Mouse (Mus musculus) brain, embryonic 14.5 days (tissue): ENCODE measurements around the gene 4930452B06Rik. TPM values are rescaled to one million over a fixed set of nuclear protein-coding genes. Genes with fewer than 3 reads are reported as not detected.
A peak's percentile ranks its signal among the peaks of the same experiment; 100 is the strongest.
"Not testable (repeated sequence)": the region's sequence is repeated elsewhere in the genome, so short reads cannot be mapped to it uniquely, and the experiment has no call there.

Experiments
- DNase-seq: peaks from one replicate; pipeline ENCODE4 v3.0.0-alpha.2; 2011; ENCODE audit warnings: low read depth
- CTCF ChIP-seq: fragments of 200-500 bp; IDR thresholded peaks from 2 replicates; pipeline ENCODE4 v1.5.1; 2012; ENCODE audit warnings: inconsistent platforms, mild to moderate bottlenecking, moderate library complexity, borderline replicate concordance; ENCODE audit not compliant: insufficient read depth, insufficient read length; ENCODE audit errors: extremely low read depth
- POLR2A ChIP-seq: fragments of 200-500 bp; IDR thresholded peaks from 2 replicates; pipeline ENCODE4 v1.6.1; 2012; ENCODE audit warnings: mild to moderate bottlenecking, inconsistent platforms, borderline replicate concordance; ENCODE audit not compliant: poor library complexity, insufficient read depth, insufficient read length, severe bottlenecking; ENCODE audit errors: extremely low read depth
- polyA plus RNA-seq: library from polyadenylated mRNA; depleted of rRNA; stranded (reverse); fragments of >200 nt; gene quantifications from 2 replicates; pipeline ENCODE4 v1.2.3, GENCODE M21; 2012

4930452B06Rik gene
- polyA plus RNA-seq, 1 experiment, result 2.7 TPM

DNA sequence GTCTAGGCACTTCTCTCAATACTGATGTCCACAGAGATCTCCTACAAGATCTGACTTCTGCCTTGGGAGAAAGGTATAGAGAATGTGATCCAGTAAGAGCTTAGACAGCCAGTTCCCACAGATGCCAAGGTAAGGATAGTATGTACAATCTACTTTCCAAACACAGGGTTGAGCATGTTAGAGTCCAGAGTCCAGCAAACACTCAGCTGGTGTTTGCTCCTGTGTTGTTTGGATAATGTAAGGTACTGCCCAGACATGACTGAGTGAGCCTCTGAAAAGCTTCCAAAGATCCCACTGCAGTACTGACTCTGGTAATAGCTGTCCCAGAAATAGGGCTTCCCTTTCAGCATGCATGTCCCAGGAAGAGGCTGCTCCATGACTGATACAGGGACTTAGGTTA lies 54.0 kb downstream of the 4930452B06Rik start:
- TF ChIP-seq POLR2A (no peak), CTCF (no peak)
- DNase-seq, result no peak

DNA sequence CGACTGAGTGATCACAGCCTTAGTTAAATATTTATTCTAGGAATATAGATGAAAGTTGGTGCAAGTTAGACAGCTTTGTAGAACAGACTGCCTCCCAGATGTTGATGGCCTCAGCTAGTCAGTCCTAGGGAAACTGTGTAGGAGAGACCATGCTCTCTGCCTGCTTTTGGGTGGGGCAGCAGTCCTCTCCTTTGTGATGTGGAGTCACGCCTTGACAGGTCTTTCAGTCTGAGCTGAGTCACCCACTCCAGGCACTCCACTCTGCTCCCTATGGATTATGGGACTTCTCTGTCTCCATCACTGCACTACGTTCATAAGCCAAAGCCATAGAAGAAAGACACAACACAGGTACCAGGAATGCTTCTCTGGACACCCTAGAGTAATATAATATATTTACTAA lies 55.9 kb downstream of the 4930452B06Rik start:
- TF ChIP-seq CTCF (no peak), POLR2A (no peak)
- DNase-seq, result no peak

DNA sequence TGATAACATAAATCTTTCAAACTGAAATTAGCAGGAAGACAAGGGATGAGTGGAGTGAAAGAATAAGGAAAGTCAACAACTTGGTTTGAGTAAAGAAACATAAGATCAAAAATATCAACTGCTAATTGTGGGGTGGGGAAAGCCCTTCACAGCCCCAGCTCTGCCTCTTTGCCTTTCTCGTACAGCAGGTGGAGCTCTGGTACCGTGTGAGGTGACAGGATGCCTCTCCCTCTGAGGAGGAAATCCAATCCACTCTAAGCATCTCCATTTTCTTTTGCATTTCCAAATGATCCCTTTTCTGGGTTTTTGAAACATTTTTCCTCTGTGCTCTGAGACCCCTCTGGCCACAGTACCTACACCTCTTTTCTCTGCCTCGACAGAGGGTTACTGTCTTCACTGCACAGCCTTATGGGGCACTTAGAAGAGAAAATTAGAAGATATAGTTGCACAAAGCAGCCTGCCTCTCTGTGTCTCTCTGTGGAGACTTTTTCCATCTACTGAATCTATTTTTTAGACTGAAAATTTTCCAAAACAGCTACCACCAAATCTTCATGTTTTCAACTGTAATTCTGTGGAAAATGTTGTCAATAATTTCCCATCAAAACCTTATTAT lies 57.4 kb downstream of the 4930452B06Rik start:
- DNase-seq, result peak; percentile 85
- no peak for TF ChIP-seq POLR2A
- peak; percentile 97 for TF ChIP-seq CTCF

DNA sequence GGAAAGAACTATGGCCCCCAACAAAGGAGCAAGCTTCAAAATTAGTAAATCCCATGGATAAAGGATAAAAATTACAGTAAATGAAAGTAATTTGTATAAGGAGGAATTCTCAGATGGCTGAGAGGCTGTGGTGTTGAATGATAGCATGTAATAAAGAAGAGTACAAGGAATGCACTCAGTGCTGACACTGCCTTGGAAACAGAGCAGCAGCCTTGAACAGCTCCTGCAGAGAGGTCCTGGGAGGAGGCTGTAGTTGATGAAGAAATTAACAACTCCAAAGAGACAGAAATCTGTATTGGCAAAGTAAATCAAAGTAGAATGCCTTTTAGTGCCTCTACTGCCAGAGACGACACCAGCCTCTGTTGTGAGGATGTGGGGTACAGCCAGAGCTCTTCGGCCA lies 61.1 kb downstream of the 4930452B06Rik start:
- no peak for TF ChIP-seq CTCF
- no peak for TF ChIP-seq POLR2A
- no peak for DNase-seq

DNA sequence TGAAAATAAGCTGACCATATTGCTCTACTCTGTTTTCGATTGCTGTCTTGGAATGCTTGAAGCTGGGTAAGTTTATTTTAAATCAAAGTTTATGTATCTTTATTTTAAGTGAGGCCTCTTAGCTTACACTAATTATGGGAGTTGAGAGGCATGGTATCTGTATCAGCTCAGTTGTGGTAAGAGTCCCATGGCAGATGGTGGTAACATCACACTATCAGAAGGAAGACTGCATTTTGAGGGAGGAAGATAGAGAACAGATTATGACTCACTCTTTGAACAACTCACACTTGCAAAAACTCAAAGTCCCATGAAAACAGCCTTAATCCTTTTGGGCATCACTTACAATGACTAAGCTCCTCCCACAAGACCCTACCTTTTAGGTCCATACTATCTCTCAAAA lies 81.0 kb downstream of the 4930452B06Rik start:
- no peak for DNase-seq
- TF ChIP-seq CTCF, result no peak

DNA sequence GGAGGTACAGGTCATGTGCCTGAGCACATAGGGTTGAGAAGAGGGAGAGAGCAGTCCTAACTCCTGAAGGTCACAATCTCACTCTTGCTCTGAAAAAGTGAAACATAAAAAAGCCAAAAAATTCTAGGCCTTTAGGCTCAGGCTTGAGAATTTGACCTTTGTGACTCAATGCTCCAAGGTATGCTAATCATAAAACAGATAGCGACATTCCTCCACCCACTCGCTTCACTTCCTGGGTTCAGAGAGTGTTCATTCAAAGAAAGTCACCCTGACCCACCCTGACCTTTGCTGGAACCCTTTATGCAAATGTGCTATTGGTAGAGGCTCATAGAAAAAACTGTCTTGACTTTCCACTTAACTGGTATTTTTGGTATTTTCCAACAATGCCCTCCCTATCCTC lies 115.0 kb downstream of the 4930452B06Rik start:
- DNase-seq, result not testable (repeated sequence)

DNA sequence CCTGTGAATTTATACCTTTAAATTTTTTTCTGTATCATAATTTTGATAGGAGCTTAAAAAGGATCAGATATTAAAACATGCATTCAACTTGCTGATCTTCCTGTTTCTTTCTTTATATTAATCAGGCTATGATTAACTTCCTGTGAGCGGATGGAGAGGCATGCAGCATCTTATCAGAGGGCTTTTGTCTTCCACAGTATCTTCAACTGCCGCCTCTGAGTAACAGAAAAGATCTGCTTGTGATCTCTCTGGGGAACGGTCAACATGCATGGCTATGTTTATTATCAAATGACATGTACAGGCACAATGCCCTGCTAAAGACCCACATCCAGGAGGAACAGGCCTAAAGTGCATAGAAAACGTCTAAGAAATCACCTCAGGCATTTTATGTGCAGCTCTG lies 116.9 kb downstream of the 4930452B06Rik start:
- DNase-seq, result no peak
- TF ChIP-seq CTCF, result no peak
- TF ChIP-seq POLR2A, result no peak

DNA sequence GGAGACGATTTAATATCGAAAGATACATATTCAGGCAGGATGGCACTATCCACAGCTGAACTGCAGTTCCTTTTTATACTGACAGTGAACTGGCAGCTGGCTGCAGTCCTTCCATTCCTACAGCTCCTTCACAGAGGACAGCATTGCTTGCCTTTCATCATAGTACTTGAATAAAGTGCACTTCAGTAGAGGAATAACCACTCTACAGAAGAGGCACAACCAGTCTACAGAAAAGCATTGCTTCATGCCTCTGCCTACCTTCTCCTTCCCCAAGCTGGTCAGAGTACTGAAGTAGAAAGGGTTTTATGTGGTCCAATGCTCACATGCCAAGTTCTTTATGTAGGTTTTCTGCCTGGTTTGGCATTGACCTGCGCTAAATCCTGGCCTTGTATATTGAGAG lies 130.0 kb downstream of the 4930452B06Rik start:
- TF ChIP-seq CTCF, result no peak
- no peak for TF ChIP-seq POLR2A
- DNase-seq, result no peak

DNA sequence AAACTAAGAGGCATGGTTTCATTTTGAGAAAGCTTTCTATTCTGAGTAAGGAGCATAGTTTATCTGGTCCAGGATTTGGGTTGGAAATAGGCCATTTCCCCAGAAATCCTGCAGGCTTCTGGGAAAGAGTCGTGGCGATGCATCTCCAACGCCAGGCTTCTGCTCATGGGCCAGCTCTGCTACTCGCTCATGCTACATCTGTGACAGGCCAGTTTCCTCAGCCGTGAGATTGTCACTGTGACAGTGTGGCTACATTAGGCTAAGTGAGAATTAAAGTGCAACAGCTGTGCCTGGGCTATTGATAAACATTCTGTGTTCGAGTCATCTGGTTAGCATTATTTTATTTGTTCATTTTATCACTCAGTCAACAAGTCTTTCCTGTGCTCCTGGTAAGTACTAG lies 140.8 kb downstream of the 4930452B06Rik start:
- DNase-seq, result peak; percentile 44
- TF ChIP-seq POLR2A (no peak), CTCF (no peak)

DNA sequence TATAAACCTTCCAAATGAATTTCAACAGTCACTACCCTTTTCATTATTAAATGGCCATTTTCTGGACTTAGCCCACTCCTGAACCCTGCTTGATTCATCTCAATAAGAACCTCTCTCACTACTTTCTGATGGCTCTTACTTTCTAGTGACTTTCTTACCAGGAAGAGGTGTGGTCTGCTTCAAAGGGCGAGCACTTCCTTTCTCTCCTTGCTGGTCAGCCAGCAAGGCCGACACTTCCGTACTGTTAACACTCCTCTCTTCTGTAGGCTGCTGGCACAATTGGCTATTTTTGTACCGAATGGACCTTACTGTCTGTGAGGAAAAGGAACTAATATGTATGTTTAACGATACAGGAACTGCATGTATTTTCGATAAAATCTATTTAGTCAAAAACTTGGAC lies 148.4 kb downstream of the 4930452B06Rik start:
- DNase-seq, result no peak
- TF ChIP-seq POLR2A (no peak), CTCF (no peak)

DNA sequence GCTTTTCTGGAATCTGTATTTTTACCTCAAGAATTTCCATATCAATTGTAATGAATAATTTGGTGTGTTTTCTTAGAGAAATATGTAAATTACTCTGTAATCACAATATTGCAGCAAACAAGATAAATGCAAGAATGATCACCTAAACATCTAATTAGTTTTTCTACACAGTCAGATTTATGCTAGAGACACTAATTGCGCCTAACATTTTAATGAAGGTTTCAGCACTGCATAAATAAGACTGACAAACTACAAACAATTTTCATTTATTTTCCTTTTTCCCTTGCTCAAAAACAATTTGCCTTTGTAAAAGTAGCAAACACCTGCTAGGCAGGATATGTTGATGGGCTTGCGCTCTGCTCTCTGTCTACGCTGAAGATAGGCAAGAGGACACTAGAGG lies 152.0 kb downstream of the 4930452B06Rik start:
- peak; percentile 57 for DNase-seq
- TF ChIP-seq POLR2A (no peak), CTCF (no peak)

DNA sequence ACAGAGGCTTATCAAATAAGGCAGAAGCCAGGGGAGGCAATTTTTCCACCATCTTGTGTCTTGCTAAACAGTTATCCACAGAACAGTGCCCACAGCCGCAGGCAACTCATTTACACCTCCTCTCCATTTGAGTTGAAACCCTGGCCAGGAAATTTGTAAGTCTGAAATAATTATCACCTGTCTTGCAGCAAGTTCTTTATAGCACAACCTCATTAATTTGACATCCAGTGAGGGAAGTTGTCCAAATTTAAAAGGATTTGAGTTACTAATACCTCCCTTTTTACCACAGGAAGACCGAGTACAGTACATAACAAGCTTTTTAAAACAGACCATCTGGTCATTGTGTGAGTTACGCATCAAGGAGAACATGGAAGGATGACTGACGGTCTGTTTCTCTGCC lies 154.8 kb downstream of the 4930452B06Rik start:
- DNase-seq, result peak; percentile 95
- no peak for TF ChIP-seq CTCF
- no peak for TF ChIP-seq POLR2A
